Mouse (Mus musculus) megakaryocyte-erythroid progenitor cell, adult 5-6 weeks (primary cell): ENCODE results near the gene Zfp653. TPM values are rescaled to one million over a fixed set of nuclear protein-coding genes. Genes with fewer than 3 reads are reported as not detected.
"Not testable (repeated sequence)": the region's sequence is repeated elsewhere in the genome, so short reads cannot be mapped to it uniquely, and the experiment has no call there.

Experiments
- ATAC-seq: replicated peaks from 2 replicates; pipeline ENCODE4 v1.8.0; 2016; ENCODE audit warnings: mild to moderate bottlenecking, inconsistent platforms; ENCODE audit not compliant: severe bottlenecking, poor library complexity, low FRiP score, low TSS enrichment
- total RNA-seq, 2 experiments: library from RNA; stranded (forward) in 1 of 2; stranded (reverse) in 1 of 2; fragments of 200-1000, 215-1000 nt in 1 of 2; fragments of >200 nt in 1 of 2; fragmentation: Nextera tagmentation in 1 of 2; gene quantifications; 2 replicates each; pipeline ENCODE4 v1.2.3; 2014 to 2017

Gene Zfp653
- total RNA-seq, 2 experiments from 2014 or later, result 9.0 to 10.0 TPM

GRCm38 (mm10) chr9:22075778-22076177, 4.6 kb upstream of the Zfp653 start:
- ATAC-seq, result not testable (repeated sequence)

DNA sequence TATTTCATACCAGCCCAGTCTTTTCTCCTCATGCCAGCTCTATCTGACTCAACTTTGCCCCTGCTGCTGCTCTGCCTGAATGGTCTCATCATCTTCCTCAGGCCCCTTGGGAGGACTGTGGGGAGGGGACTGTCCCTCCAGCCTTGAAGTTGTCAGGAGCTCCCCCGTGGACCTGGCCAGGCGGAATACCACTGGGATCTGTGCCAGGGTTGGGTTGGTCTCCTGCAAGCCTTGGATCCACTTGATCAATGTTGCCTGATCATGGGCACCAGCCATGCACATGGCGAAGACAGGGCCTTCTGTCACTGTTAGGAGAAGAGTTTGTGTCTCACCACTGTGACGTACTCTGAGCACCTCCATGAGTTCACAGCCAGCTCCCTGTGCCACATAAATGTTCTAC, 1.1 kb upstream of the Zfp653 start:
- ATAC-seq, result no peak

DNA sequence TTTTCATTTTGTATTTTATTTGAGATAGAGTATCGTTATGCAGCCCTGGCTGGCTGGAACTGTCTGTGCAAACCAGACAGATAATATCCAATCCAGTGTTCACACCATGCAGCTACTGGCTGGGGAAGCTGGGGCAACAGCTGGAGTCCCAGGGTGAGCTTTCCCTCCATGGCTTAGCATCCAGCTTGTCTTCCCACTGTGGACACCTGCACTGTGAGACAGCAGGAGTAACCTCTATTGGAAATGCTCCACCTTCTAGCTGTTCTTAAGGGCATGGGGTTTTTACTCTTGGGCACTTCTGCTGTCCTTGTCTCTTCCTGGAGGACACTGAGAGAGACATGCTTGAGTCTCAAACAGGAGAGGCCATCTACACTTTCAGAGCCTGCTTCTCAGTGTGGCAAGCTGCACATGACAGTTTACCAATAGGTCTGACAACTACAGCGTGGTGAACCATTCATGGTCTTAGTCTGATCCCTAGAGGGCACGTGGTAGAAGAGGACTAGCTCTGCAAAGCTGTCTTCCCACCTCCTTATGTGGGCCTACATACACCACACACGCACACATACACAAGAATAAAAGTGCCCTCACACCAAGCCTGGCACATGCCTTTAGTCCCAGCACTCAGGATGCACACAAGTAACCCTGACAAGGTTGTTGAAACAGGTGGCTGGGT, 1.2 kb downstream of the Zfp653 start:
- ATAC-seq, result no peak

DNA sequence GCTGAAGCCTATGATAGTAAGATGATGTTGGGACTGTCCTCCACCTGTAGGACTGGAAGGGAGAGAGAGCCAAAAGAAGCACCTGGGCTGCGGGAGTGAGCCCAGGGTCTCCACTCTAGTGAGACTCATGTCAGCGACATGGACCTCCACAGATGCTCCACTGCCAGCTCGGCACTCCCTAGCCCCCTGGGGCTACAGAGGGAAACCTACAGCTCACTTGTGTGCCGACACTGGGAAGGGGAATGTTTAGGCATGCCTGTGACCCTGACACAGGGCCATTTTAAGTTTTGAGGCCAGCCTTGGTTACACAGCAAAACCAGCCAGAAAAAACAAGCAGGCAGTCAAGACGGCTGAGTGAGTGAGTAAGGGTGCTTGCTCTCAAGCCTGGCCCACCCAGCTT, 4.0 kb downstream of the Zfp653 start:
- no peak for ATAC-seq

DNA sequence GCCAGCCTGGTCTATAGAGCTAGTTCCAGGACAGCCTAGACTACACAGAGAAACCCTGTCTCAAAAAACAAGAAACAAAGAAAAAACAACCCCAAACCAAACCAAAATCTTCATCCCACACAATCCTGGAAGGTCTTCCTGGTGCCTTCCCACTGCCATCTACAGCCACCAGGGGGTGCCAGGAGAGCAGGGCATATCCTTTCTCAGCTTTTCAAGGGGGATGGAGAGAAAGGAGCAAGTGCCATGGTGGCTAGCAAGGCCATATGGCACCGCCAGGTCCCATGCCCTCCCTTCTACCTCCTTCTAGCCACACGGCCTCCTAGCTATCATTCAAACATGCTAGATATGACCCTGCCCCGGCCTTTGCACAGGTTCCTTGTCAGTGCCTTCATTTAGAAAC, 4.7 kb downstream of the Zfp653 start:
- ATAC-seq, result no peak; the same call in 1 of the 2 replicates

DNA sequence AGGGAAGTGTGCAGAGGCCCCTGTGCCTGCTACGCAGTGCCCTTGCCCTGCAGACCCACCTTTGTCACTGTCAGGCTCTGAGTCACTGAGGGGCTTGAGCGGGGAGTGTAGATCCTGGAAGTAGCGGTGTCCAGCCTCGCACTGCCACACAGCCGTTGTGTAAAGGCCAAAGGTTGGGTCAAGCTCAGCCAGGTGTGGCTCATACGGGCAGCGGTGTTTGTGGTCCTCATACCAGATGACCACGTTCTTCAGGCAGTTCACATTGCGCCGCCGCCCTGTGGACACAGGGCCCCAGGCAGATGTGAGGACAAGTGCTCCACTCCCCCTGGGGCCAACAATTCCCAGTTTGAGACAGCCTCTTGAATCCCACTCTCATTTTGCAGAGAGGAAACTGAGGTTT, 5.5 kb downstream of the Zfp653 start:
- ATAC-seq, result no peak

DNA sequence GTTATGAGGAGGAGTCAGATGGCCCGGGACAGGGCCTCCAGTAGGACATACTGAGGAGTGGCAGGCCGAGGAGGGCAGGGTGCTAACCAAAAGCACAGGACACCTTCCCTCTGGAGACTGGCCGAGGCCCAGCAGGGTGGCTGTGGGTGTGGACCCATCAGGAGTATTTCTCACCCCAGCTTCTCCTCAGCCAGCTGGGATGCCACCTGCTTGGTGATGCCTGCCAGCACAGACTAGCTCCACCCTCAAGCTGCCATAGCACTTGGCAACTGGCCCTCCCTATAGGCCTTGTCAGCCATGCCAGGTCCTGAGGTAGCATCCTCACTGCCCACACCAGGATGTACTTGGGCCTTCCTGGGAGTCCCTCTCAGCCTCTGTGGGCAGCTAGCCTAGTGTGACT, 6.8 kb downstream of the Zfp653 start:
- ATAC-seq, result peak; percentile 37; the same call in 1 of the 2 replicates

- no peak for ATAC-seq
Observed at GRCm38 (mm10) chr9:22061339-22061738, 9.8 kb downstream of the Zfp653 start.

- ATAC-seq, result no peak
Observed at GRCm38 (mm10) chr9:22058011-22058424, 13.2 kb downstream of the Zfp653 start.

GRCm38 (mm10) chr9:22057031-22057517, 14.1 kb downstream of the Zfp653 start:
- ATAC-seq, result no peak

DNA sequence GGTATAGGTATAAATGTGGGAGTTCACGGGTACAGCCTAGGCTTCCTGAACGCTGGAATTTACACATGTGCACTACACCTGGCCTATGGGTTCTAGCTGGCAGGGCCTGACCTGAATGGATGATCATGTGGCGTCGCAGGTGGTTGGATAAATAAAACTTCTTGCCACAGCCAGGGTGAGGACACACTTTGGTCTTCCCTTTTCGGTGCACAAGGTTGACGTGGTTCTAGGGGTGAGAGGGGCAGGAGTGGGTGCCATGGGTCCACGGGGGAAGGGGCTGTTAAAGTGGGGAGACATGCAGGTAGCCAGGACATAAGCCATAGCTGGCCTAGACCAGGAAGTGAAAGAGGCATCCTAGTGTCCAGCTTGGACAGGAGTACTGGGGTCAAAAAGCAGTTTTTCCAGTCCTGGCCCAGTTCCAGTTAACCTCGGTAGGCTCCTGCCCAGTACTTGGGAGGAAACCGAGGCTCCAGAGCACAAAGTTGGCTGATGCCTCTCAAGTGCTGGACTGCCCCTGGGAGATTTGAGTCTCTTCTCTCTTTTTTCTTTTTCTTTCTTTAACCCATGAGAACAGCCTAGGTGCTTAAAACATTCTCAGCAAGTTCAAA, 14.8 kb downstream of the Zfp653 start:
- no peak for ATAC-seq

- ATAC-seq, result no peak
Observed at GRCm38 (mm10) chr9:22055713-22056112, 15.5 kb downstream of the Zfp653 start.

DNA sequence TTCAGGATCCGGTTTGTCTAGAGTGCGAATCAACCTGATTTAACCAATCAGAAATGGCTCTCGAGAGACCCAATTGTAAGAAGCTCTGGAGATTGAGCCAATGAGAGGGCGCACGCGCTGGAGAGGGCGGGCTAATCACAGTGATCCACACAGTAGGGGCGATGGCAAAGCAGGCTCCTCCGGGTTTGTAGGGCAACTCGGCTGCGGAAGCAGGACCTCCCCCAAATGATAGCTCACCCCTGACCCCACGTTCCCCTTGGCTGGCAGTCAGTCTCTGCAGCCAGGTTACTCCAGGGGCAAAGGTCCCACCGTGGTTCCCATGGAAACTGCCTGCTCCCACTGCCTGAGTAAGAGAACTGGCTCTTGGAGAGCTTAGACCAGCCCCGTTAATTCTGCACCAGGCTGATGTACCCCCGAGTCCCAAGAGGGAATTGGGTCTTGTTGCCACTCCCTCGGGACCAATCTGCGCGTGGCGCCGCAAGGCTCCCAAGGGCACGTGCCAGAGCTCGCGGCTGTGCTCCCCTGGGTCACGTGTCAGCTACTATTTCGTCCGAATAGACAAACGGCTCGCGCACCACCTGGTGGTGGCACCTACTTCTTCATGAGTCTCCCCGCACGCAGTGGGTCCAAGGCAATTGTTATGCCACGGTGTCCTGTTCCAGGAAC, 16.6 kb downstream of the Zfp653 start:
- ATAC-seq, result peak; percentile 78

GRCm38 (mm10) chr9:22053657-22054056, 17.5 kb downstream of the Zfp653 start:
- no peak for ATAC-seq

GRCm38 (mm10) chr9:22051958-22052254, 19.3 kb downstream of the Zfp653 start, which contains the start of gene Elavl3:
TSS of gene Elavl3 (minus strand) at chr9:22052023.
- no peak for ATAC-seq

- ATAC-seq, result no peak
Observed at GRCm38 (mm10) chr9:22051161-22051957, 19.8 kb downstream of the Zfp653 start.

DNA sequence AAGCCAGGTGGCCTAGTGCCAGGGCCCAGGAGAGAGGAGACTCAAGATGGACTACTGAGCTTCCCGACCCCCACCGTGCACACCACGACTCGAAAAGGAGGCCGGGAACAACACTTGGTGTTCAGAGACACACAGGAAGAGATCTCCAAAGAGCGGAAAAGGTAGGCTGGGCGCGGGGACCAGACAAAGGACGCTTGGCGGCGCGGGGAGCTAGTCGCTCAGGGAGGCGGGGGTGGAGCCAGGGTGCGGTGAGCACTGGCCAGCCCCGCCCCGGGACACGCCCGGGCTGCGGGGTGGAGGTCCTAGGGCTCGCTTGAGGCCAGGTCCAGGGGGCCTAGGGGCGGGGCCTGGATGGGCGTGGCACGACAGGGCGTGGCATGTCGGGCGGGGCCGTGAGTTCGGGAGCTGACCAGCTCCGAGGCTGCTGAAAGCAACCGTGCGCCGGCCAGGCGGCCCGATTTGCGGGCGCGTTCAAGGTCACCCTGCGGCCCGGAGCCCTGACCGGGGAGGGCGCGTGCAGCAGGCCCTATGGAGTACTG, 20.8 kb downstream of the Zfp653 start:
- peak; percentile 56 for ATAC-seq

DNA sequence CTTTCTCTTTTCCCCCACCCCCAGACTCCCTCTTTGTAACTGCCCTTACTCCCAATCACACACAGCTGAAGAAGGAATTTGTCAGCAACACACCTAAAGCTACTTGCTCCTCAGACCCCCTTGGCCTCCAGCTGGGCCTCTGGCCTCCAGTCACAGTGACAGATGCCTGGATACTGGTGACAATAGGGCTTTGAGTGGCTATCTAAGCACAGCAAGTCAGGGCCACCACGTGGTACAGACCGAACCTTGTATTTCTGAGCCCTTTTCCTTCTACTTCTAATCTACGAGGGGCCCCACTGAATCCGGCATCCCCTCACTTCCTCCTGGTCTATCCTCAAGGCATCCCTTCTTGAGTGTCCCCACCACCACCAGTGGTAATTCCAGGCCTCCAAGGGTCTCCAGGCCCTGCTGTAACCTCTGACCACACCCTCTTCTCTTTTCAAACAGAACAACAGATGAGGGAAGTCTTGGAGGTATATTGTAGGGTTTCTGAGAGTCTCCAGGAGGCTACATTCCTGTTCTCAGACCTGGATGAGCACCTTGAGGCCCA, 21.4 kb downstream of the Zfp653 start:
- ATAC-seq, result no peak

GRCm38 (mm10) chr9:22049315-22049714, 21.9 kb downstream of the Zfp653 start:
- ATAC-seq, result no peak
